Mouse (Mus musculus): ENCODE data around the gene Gm49358. TPM values are rescaled to one million over a fixed set of nuclear protein-coding genes. Genes with fewer than 3 reads are reported as not detected.

Gene Gm49358
- total and polyA plus RNA-seq, 2 experiments from 2014 or later: not detected

DNA sequence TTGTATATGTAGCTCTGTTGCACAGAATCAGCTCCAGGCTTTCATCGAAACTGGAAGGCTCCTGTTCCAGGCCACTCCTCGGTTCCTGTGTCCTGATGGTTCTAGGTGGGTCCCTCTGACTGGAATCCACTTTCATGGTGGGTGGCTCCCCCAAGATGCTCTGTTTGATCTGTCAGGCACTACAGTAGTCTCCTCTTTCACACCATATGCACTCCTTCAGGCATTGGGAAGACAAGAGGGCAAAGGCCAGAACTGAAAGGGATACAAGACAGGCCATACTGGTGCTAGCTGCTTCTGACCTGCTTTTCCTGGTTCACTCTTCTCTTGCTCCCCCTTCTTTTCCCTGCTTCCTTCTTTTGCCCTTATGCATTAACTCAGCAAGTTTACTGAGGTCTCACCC lies 20.9 kb upstream of the Gm49358 start:
- no peak overlapping the region for H3K4me2 ChIP-seq (ENCODE audit: low read depth, low read length, poor library complexity, severe bottlenecking)
- DNase-seq (ENCODE audit: low spot score): no peak
- no peak for ATAC-seq (ENCODE audit: low FRiP score)
- 90% methylated on average over 2 of the region's 2 CpGs for WGBS
- no peak overlapping the region for H3K9ac ChIP-seq (replicated peaks; ENCODE audit: low read length, poor library complexity, severe bottlenecking)
- H3K4me3 ChIP-seq (ENCODE audit: low read depth, low read length): no peak overlapping the region
- no peak overlapping the region for H3K27ac ChIP-seq (ENCODE audit: low read depth, low read length)
- no peaks in the 10 kb centered on the region for H3K4me1 ChIP-seq (ENCODE audit: insufficient read depth, low read length)
- no peaks in the 10 kb centered on the region for H3K27me3 ChIP-seq (ENCODE audit: insufficient read depth, low read length)
- H3K36me3 ChIP-seq (ENCODE audit: insufficient read depth, low read length): no peaks in the 10 kb centered on the region
- H3K9me3 ChIP-seq (ENCODE audit: low read length): no peaks in the 10 kb centered on the region
- TF ChIP-seq CTCF (IDR thresholded peaks at IDR 0.05): no peak

GRCm38 (mm10) chr10:86744306-86744705 lies 19.5 kb upstream of the Gm49358 start:
- no peak overlapping the region for H3K9ac ChIP-seq (replicated peaks; ENCODE audit: low read length, poor library complexity, severe bottlenecking)
- no peak overlapping the region for H3K27ac ChIP-seq (ENCODE audit: low read depth, low read length)
- H3K36me3 ChIP-seq (ENCODE audit: insufficient read depth, low read length): no peaks in the 10 kb centered on the region
- H3K4me1 ChIP-seq (ENCODE audit: insufficient read depth, low read length): no peaks in the 10 kb centered on the region
- no peaks in the 10 kb centered on the region for H3K9me3 ChIP-seq (ENCODE audit: low read length)
- H3K27me3 ChIP-seq (ENCODE audit: insufficient read depth, low read length): no peaks in the 10 kb centered on the region
- TF ChIP-seq CTCF (IDR thresholded peaks at IDR 0.05): no peak
- DNase-seq (ENCODE audit: low spot score): no peak
- no peak overlapping the region for H3K4me3 ChIP-seq (ENCODE audit: low read depth, low read length)
- ATAC-seq (ENCODE audit: low FRiP score): no peak
- no peak overlapping the region for H3K4me2 ChIP-seq (ENCODE audit: low read depth, low read length, poor library complexity, severe bottlenecking)
- 92% methylated on average over 7 of the region's 7 CpGs for WGBS

- no peaks in the 10 kb centered on the region for H3K9me3 ChIP-seq (ENCODE audit: low read length)
- H3K27ac ChIP-seq (ENCODE audit: low read depth, low read length): no peak overlapping the region
- DNase-seq (ENCODE audit: low spot score) (no peak), ATAC-seq (ENCODE audit: low FRiP score) (no peak)
- H3K4me1 ChIP-seq (ENCODE audit: insufficient read depth, low read length): no peaks in the 10 kb centered on the region
- TF ChIP-seq CTCF (IDR thresholded peaks at IDR 0.05): no peak
- no peak overlapping the region for H3K4me2 ChIP-seq (ENCODE audit: low read depth, low read length, poor library complexity, severe bottlenecking)
- WGBS: 81% methylated on average over 6 of the region's 6 CpGs
- no peak overlapping the region for H3K9ac ChIP-seq (replicated peaks; ENCODE audit: low read length, poor library complexity, severe bottlenecking)
- H3K27me3 ChIP-seq (ENCODE audit: insufficient read depth, low read length): no peaks in the 10 kb centered on the region
- H3K4me3 ChIP-seq (ENCODE audit: low read depth, low read length): no peak overlapping the region
- H3K36me3 ChIP-seq (ENCODE audit: insufficient read depth, low read length): no peaks in the 10 kb centered on the region
Measured at GRCm38 (mm10) chr10:86755816-86756502, 7.8 kb upstream of the Gm49358 start.

DNA sequence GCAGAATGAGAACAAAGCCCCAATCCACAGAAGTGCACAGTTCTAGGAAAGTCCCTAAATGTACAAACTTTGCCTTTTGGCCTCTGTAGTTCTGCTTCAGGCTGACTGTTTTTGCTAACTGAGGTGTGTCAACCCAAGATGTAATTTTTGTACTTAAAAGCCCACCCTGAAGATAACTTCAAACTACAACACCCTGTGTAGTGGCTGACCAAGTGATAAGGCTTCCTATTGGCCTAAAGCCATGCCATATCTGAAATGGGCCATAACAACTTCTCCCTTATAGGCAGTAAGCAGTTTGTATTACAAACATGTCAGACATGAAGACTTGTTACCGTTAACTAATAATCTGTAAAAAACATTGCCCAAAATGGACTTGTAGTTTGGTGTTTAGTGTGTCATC lies 6.0 kb upstream of the Gm49358 start:
- no peak for DNase-seq (ENCODE audit: low spot score)
- WGBS: 97% methylated on average over 1 of the region's 1 CpGs
- H3K27me3 ChIP-seq (ENCODE audit: insufficient read depth, low read length): no peaks in the 10 kb centered on the region
- H3K36me3 ChIP-seq (ENCODE audit: insufficient read depth, low read length): no peaks in the 10 kb centered on the region
- H3K4me1 ChIP-seq (ENCODE audit: insufficient read depth, low read length): no peaks in the 10 kb centered on the region
- no peak for TF ChIP-seq CTCF (IDR thresholded peaks at IDR 0.05)
- no peak overlapping the region for H3K4me2 ChIP-seq (ENCODE audit: low read depth, low read length, poor library complexity, severe bottlenecking)
- H3K9ac ChIP-seq (replicated peaks; ENCODE audit: low read length, poor library complexity, severe bottlenecking): no peak overlapping the region
- H3K9me3 ChIP-seq (ENCODE audit: low read length): no peaks in the 10 kb centered on the region
- no peak for ATAC-seq (ENCODE audit: low FRiP score)
- H3K4me3 ChIP-seq (ENCODE audit: low read depth, low read length): no peak overlapping the region
- no peak overlapping the region for H3K27ac ChIP-seq (ENCODE audit: low read depth, low read length)

- DNase-seq (ENCODE audit: low spot score): no peak
- no peak for TF ChIP-seq CTCF (IDR thresholded peaks at IDR 0.05)
- H3K27ac ChIP-seq (ENCODE audit: low read depth, low read length): no peak overlapping the region
- H3K4me3 ChIP-seq (ENCODE audit: low read depth, low read length): no peak overlapping the region
- H3K36me3 ChIP-seq (ENCODE audit: insufficient read depth, low read length): no peaks in the 10 kb centered on the region
- H3K27me3 ChIP-seq (ENCODE audit: insufficient read depth, low read length): no peaks in the 10 kb centered on the region
- H3K4me2 ChIP-seq (ENCODE audit: low read depth, low read length, poor library complexity, severe bottlenecking): no peak overlapping the region
- 90% methylated on average over 6 of the region's 6 CpGs for WGBS
- no peaks in the 10 kb centered on the region for H3K4me1 ChIP-seq (ENCODE audit: insufficient read depth, low read length)
- H3K9me3 ChIP-seq (ENCODE audit: low read length): no peaks in the 10 kb centered on the region
- no peak for ATAC-seq (ENCODE audit: low FRiP score)
- no peak overlapping the region for H3K9ac ChIP-seq (replicated peaks; ENCODE audit: low read length, poor library complexity, severe bottlenecking)
Measured at GRCm38 (mm10) chr10:86758211-86758610, 5.6 kb upstream of the Gm49358 start.

- Histone ChIP-seq H3K27me3 (ENCODE audit: insufficient read depth, low read length) (no peaks in the 10 kb centered on the region), H3K27ac (ENCODE audit: low read depth, low read length) (no peak overlapping the region), H3K9ac (replicated peaks; ENCODE audit: low read length, poor library complexity, severe bottlenecking) (no peak overlapping the region), H3K4me2 (ENCODE audit: low read depth, low read length, poor library complexity, severe bottlenecking) (no peak overlapping the region), H3K36me3 (ENCODE audit: insufficient read depth, low read length) (no peaks in the 10 kb centered on the region), H3K4me1 (ENCODE audit: insufficient read depth, low read length) (no peaks in the 10 kb centered on the region), H3K4me3 (ENCODE audit: low read depth, low read length) (no peak overlapping the region), H3K9me3 (ENCODE audit: low read length) (no peaks in the 10 kb centered on the region)
- ATAC-seq (ENCODE audit: low FRiP score): peak; percentile 24; the same call in 1 of the 2 replicates
- WGBS: 75% methylated on average over 1 of the region's 1 CpGs
- DNase-seq (ENCODE audit: low spot score): no peak
- no peak for TF ChIP-seq CTCF (IDR thresholded peaks at IDR 0.05)
Measured at GRCm38 (mm10) chr10:86761236-86761635, 2.5 kb upstream of the Gm49358 start.
